Mouse (Mus musculus) heart, embryonic 16.5 days (tissue): Measurements from ENCODE around the gene Has3. TPM values are rescaled to one million over a fixed set of nuclear protein-coding genes. Genes with fewer than 3 reads are reported as not detected.
"Not testable (repeated sequence)": the region's sequence is repeated elsewhere in the genome, so short reads cannot be mapped to it uniquely, and the experiment has no call there.

Experiments
- ATAC-seq: fragments of 200-750 bp; cut with Nextera tagmentation; replicated peaks from 2 replicates; pipeline ENCODE4 v1.8.0; 2017; ENCODE audit warnings: moderate number of reproducible peaks; ENCODE audit not compliant: insufficient read depth, low FRiP score; ENCODE audit errors: extremely low read depth
- H3K27ac ChIP-seq: fragments of 300-500 bp; sonication (generic); 2 replicates; pipeline ENCODE4 v1.5.1; 2014; ENCODE audit warnings: mild to moderate bottlenecking, low read length, control low read depth, moderate library complexity
- H3K27me3 ChIP-seq: fragments of 300-500 bp; sonication (generic); 2 replicates; pipeline ENCODE4 v1.6.1; 2014; ENCODE audit warnings: low read length, mixed read lengths; ENCODE audit not compliant: control insufficient read depth, insufficient read depth
- H3K36me3 ChIP-seq: fragments of 300-500 bp; sonication (generic); 2 replicates; pipeline ENCODE4 v1.6.1; 2014; ENCODE audit not compliant: control insufficient read depth, insufficient read depth
- H3K4me1 ChIP-seq: fragments of 300-500 bp; sonication (generic); 2 replicates; pipeline ENCODE4 v1.6.1; 2014; ENCODE audit warnings: low read length, mixed read lengths; ENCODE audit not compliant: control insufficient read depth, insufficient read depth
- H3K4me2 ChIP-seq: fragments of 300-500 bp; sonication (generic); 2 replicates; pipeline ENCODE4 v1.6.1; 2014; ENCODE audit warnings: low read depth, mild to moderate bottlenecking, control low read depth, low read length
- H3K4me3 ChIP-seq: fragments of 300-500 bp; sonication (generic); 2 replicates; pipeline ENCODE4 v1.5.1; 2014; ENCODE audit warnings: mild to moderate bottlenecking, control low read depth, low read length
- H3K9ac ChIP-seq: fragments of 300-500 bp; sonication (generic); 2 replicates; pipeline ENCODE4 v1.6.1; 2014; ENCODE audit warnings: low read length, control low read depth
- H3K9me3 ChIP-seq: fragments of 300-500 bp; sonication (generic); replicated peaks from 2 replicates; pipeline ENCODE4 v1.6.1; 2016; ENCODE audit warnings: low read length; ENCODE audit not compliant: control insufficient read depth
- WGBS: fragments of 180-500 bp; shearing (Covaris S2); extraction: QIAGEN DNeasy Blood & Tissue Kit; methylation state at CpG from one replicate; pipeline ENCODE4 v1.1.7; 2014; 5-methylcytosine and 5-hydroxymethylcytosine counted together
- polyA plus RNA-seq: library from polyadenylated mRNA; unstranded; fragments of >200 nt; fragmentation: Nextera tagmentation; extraction: Ambion mirVana; gene quantifications from 2 replicates; pipeline ENCODE4 v1.2.1, GENCODE M21; 2015

Has3 gene
- polyA plus RNA-seq, 1 experiment from 2014 or later = 0.26 TPM

- 82% methylated on average over 4 of the region's 4 CpGs for WGBS
- H3K9ac ChIP-seq = no peak overlapping the region
- no peak overlapping the region for H3K4me2 ChIP-seq
- peaks cover 32% of the 10 kb centered on the region for H3K36me3 ChIP-seq
- no peaks in the 10 kb centered on the region for H3K9me3 ChIP-seq
- H3K27ac ChIP-seq = peak overlapping the region; percentile 49
- no peaks in the 10 kb centered on the region for H3K27me3 ChIP-seq
- no peak for ATAC-seq
- H3K4me1 ChIP-seq = no peaks in the 10 kb centered on the region
- H3K4me3 ChIP-seq = no peak overlapping the region
Measured at GRCm38 (mm10) chr8:106924057-106924456, 54.0 kb downstream of the Has3 start.

GRCm38 (mm10) chr8:106924904-106925349 is 54.9 kb downstream of the Has3 start:
- no peak overlapping the region for H3K4me2 ChIP-seq
- H3K4me1 ChIP-seq = no peaks in the 10 kb centered on the region
- H3K4me3 ChIP-seq = no peak overlapping the region
- peaks cover 23% of the 10 kb centered on the region for H3K36me3 ChIP-seq
- WGBS = 58% methylated on average over 8 of the region's 8 CpGs
- H3K27me3 ChIP-seq = no peaks in the 10 kb centered on the region
- no peak overlapping the region for H3K9ac ChIP-seq
- H3K9me3 ChIP-seq = no peaks in the 10 kb centered on the region
- no peak for ATAC-seq
- peak overlapping the region; percentile 49; the same call in 1 of the 2 replicates for H3K27ac ChIP-seq

GRCm38 (mm10) chr8:106925446-106925845 is 55.4 kb downstream of the Has3 start:
- ATAC-seq = no peak
- WGBS = 84% methylated on average over 4 of the region's 4 CpGs
- 0 out of 2 replicates have a peak overlapping the region, but pooled peaks have one; percentile 20 for H3K27ac ChIP-seq

GRCm38 (mm10) chr8:106927247-106927646 is 57.2 kb downstream of the Has3 start:
- no peak for ATAC-seq
- H3K36me3 ChIP-seq = peaks cover 11% of the 10 kb centered on the region
- no peak overlapping the region for H3K4me2 ChIP-seq
- peaks cover 2% of the 10 kb centered on the region for H3K4me1 ChIP-seq
- no peak overlapping the region for H3K27ac ChIP-seq
- H3K27me3 ChIP-seq = no peaks in the 10 kb centered on the region
- H3K4me3 ChIP-seq = no peak overlapping the region
- no peaks in the 10 kb centered on the region for H3K9me3 ChIP-seq
- no peak overlapping the region for H3K9ac ChIP-seq
- 56% methylated on average over 4 of the region's 4 CpGs for WGBS

More at GRCm38 (mm10) chr8:106925446-106925845, 55.4 kb downstream of the Has3 start:
- Histone ChIP-seq H3K9me3 (no peaks in the 10 kb centered on the region), H3K4me1 (no peaks in the 10 kb centered on the region), H3K4me3 (no peak overlapping the region), H3K27me3 (no peaks in the 10 kb centered on the region), H3K9ac (no peak overlapping the region), H3K4me2 (no peak overlapping the region), H3K36me3 (peaks cover 18% of the 10 kb centered on the region)

- H3K9me3 ChIP-seq, ATAC-seq, H3K4me3 ChIP-seq, H3K4me1 ChIP-seq, H3K27me3 ChIP-seq, H3K4me2 ChIP-seq, H3K9ac ChIP-seq, H3K27ac ChIP-seq, H3K36me3 ChIP-seq: not testable (repeated sequence)
- WGBS = 95% methylated on average over 10 of the region's 11 CpGs
Measured at GRCm38 (mm10) chr8:106928182-106928581, 58.1 kb downstream of the Has3 start.

GRCm38 (mm10) chr8:106929155-106929913 is 59.3 kb downstream of the Has3 start:
- H3K9me3 ChIP-seq = no peaks in the 10 kb centered on the region
- H3K4me2 ChIP-seq = no peak overlapping the region
- H3K27me3 ChIP-seq = no peaks in the 10 kb centered on the region
- no peaks in the 10 kb centered on the region for H3K36me3 ChIP-seq
- H3K4me1 ChIP-seq = peaks cover 8% of the 10 kb centered on the region
- peak overlapping the region; percentile 70 for H3K27ac ChIP-seq
- 50% methylated on average over 6 of the region's 6 CpGs for WGBS
- H3K4me3 ChIP-seq = no peak overlapping the region
- H3K9ac ChIP-seq = no peak overlapping the region
- no peak for ATAC-seq

GRCm38 (mm10) chr8:106929921-106930320 is 59.9 kb downstream of the Has3 start:
- peak overlapping the region; percentile 70 for H3K27ac ChIP-seq
- no peaks in the 10 kb centered on the region for H3K9me3 ChIP-seq
- no peak overlapping the region for H3K4me3 ChIP-seq
- H3K4me1 ChIP-seq = peaks cover 8% of the 10 kb centered on the region
- H3K4me2 ChIP-seq = no peak overlapping the region
- ATAC-seq = no peak
- H3K9ac ChIP-seq = no peak overlapping the region
- H3K27me3 ChIP-seq = no peaks in the 10 kb centered on the region
- no peaks in the 10 kb centered on the region for H3K36me3 ChIP-seq
- WGBS = 81% methylated on average over 5 of the region's 5 CpGs

GRCm38 (mm10) chr8:106932376-106933065 is 62.5 kb downstream of the Has3 start:
- H3K27ac ChIP-seq = peak overlapping the region; percentile 3; the same call in 1 of the 2 replicates
- no peaks in the 10 kb centered on the region for H3K36me3 ChIP-seq
- no peaks in the 10 kb centered on the region for H3K9me3 ChIP-seq
- 13% methylated on average over 22 of the region's 22 CpGs for WGBS
- peaks cover 15% of the 10 kb centered on the region for H3K4me1 ChIP-seq
- peak overlapping the region; percentile 55 for H3K9ac ChIP-seq
- H3K27me3 ChIP-seq = no peaks in the 10 kb centered on the region
- H3K4me3 ChIP-seq = peak overlapping the region; percentile 42
- ATAC-seq = no peak
- H3K4me2 ChIP-seq = peak overlapping the region; percentile 60

GRCm38 (mm10) chr8:106933506-106934143 is 63.6 kb downstream of the Has3 start:
- Histone ChIP-seq H3K27ac (no peak overlapping the region), H3K36me3 (no peaks in the 10 kb centered on the region), H3K4me3 (no peak overlapping the region), H3K9me3 (no peaks in the 10 kb centered on the region), H3K4me1 (peaks cover 21% of the 10 kb centered on the region), H3K4me2 (no peak overlapping the region), H3K27me3 (no peaks in the 10 kb centered on the region), H3K9ac (no peak overlapping the region)
- no peak for ATAC-seq
- 90% methylated on average over 4 of the region's 4 CpGs for WGBS
